Mouse (Mus musculus): ENCODE data around the gene Hoxc9.

Gene Hoxc9

GRCm38 (mm10) chr15:103027266-103028235 is 51.3 kb downstream of the Hoxc9 start:
- DNase-seq (ENCODE audit: low spot score): no peak

- no peak for DNase-seq (ENCODE audit: low spot score)
Measured at GRCm38 (mm10) chr15:103028916-103029512, 52.8 kb downstream of the Hoxc9 start.

GRCm38 (mm10) chr15:103030142-103030541 is 53.9 kb downstream of the Hoxc9 start:
- DNase-seq (ENCODE audit: low spot score): no peak

- no peak for DNase-seq (ENCODE audit: low spot score)
Measured at GRCm38 (mm10) chr15:103032167-103032566, 55.9 kb downstream of the Hoxc9 start.

GRCm38 (mm10) chr15:103032646-103033575 is 56.7 kb downstream of the Hoxc9 start:
- peak; percentile 30 for DNase-seq (ENCODE audit: low spot score)

- no peak for DNase-seq (ENCODE audit: low spot score)
Measured at GRCm38 (mm10) chr15:103034043-103034806, 58.0 kb downstream of the Hoxc9 start.
